Mouse (Mus musculus): ENCODE measurements around the gene Llgl2.
A peak's percentile ranks its signal among the peaks of the same experiment; 100 is the strongest.

The Llgl2 gene

DNA sequence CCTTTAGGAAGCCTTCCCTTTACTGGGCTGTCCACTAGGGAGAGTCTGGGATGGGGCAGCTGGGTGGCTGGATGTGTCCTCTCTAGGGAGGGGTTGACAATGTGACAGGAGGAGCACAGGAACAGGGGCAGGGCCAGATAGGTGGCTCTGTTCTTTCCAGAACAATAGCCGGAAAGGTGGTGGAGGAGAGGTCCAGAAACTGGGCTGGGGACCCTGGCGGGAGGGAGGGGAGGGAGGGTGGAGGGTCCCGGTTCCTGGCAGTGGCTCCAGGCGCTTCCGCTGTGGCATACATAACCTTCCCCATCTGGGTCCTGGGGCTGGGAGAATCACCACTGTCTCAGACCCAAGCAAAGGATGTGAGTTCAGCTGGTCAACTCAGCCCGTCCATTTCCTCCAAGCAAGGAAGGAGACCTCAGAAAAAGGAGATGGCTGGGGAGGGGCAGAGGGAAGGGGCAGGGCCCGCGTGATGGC, 14.5 kb upstream of the Llgl2 start:
- DNase-seq = no peak

GRCm38 (mm10) chr11:115810377-115810776, 13.5 kb upstream of the Llgl2 start:
- no peak for DNase-seq

GRCm38 (mm10) chr11:115811381-115812093, 12.3 kb upstream of the Llgl2 start:
- DNase-seq = no peak

DNA sequence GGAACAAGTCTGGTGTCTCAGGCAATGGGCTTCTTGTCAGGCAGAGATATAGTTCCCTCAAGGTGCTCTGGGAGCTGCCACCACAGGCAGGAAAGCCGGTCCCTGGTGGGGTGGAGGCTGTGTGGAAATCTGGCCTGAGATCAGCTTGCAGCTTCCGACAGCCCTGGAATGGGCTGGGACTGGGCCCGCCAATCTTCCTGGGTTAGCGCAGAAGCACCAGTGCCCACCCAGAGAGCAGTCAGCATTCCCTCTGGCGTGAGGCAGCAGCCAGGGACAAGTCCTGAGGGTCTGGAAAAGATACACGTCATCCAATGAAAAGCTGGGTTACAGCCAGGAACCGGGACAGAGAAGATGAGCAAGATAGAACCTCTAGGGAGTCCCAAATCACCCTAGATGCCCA, 11.8 kb upstream of the Llgl2 start:
- no peak for DNase-seq

GRCm38 (mm10) chr11:115812533-115813420, 11.1 kb upstream of the Llgl2 start:
- DNase-seq = peak; percentile 66

DNA sequence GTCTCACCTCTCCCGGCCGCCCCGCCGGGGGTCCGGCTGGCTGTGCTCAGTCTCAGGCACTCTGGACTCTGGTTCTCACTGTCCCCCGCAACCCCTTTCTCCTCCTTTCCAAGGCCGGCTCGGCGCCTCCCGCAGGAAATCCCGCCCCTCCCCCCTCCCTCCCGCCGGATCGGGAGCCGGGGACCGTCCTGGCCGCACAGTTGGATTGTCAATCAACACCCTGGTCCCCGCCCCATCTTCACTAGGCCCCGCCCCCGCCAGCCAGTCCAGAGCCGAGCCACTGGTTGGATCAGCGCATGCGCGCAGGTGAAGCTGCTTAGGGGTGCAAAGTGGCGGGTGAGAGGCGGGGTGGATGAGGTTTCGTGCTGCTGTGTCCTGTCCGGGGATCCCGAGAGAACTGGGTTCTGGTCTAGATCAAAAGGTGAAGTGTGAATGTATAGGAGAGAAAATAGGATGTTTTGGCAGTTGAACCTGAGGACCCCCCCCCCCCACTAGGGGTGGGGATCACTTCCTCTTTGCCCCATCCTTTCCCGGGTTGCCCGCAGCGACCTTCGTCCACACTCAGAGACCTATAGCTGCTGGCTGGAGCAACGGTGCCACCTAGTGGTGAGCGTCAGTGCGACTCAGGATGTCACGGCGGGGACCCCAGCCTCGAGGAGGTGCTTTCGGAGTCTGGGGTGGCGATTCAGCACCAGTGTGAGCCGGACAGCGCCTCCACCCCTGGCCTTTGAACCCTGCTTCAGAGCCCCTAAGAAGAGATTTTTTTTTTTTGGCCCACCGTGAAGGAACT, 10.1 kb upstream of the Llgl2 start, which contains the start of gene Caskin2:
Gene Caskin2 (minus strand): TSS at position 133 of the 790 bp plus-strand sequence.
- peak; percentile 98 for DNase-seq

GRCm38 (mm10) chr11:115814605-115815450, 9.0 kb upstream of the Llgl2 start, which contains the start of gene Tsen54:
Gene Tsen54, plus strand, starts transcription at chr11:115814724.
- peak; percentile 88 for DNase-seq

- DNase-seq = no peak
These were observed 6.5 kb upstream of the Llgl2 start for GRCm38 (mm10) chr11:115817331-115817730.

GRCm38 (mm10) chr11:115819915-115820623, 3.8 kb upstream of the Llgl2 start:
- no peak for DNase-seq

GRCm38 (mm10) chr11:115821001-115821400, 2.8 kb upstream of the Llgl2 start:
- no peak for DNase-seq

- no peak for DNase-seq
These were observed 964 bp downstream of the Llgl2 start for GRCm38 (mm10) chr11:115824813-115825212.

DNA sequence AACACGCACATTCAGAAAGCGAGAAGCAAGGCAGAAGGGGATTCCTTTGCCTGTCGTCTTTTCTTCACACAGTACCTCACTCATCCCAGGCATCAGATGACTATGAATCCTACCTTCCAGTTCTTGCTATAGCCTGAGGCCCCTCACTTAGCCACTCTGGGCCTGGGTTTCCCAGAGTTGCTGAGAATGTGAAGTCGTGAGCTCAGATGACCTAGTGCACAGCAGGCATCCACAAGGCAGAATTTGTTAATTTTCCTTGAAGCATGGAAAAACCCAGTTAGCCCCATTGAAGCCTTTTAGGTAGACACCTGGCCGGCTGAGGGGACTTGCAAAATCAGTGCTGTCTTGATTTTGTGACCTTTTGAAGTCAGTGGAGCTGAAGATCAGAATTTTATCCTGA, 2.6 kb downstream of the Llgl2 start:
- DNase-seq = no peak

GRCm38 (mm10) chr11:115827624-115828023, 3.8 kb downstream of the Llgl2 start:
- no peak for DNase-seq

- DNase-seq = no peak
These were observed 5.2 kb downstream of the Llgl2 start for GRCm38 (mm10) chr11:115829036-115829435.

GRCm38 (mm10) chr11:115830550-115831325, 6.9 kb downstream of the Llgl2 start:
- DNase-seq = peak; percentile 32

DNA sequence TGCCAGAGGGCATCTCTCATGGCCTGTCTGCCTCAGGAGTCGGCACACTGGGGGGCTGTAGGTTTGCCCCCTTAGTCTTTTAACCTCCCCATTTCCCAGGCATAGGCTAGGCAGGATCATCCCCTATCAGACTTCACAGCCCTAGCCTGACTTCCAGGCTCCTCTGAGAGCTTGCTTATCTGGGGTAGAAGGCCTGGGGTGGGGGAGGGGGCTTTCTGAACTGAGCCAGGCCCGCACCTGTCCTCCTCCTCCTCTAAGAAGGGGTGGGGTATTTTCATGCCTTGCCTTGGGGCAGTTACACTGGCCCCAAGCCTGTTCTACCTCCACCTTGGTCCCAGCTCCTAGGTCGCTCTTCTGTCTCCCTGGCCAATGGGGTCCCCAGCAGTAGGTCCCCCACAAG, 7.7 kb downstream of the Llgl2 start:
- no peak for DNase-seq

DNA sequence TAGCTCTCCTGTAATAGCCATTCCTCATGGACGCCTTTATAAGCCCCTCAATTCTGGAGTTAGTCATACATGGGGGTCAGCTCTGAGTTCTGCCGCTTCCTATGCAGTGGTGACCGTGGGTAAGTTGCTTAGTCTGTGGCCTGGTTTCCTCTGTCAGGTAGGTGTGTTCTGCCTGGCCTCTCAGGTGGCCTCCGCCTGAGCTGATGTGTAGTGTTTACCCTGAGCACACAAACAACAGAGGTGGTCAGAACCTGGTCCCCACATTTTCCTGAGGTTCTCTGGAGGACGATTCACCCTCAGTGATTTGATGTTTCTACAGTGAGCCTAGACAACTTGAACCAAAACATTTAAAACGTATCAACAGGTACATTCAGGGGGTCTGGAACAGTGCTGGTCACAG, 8.2 kb downstream of the Llgl2 start:
- no peak for DNase-seq

DNA sequence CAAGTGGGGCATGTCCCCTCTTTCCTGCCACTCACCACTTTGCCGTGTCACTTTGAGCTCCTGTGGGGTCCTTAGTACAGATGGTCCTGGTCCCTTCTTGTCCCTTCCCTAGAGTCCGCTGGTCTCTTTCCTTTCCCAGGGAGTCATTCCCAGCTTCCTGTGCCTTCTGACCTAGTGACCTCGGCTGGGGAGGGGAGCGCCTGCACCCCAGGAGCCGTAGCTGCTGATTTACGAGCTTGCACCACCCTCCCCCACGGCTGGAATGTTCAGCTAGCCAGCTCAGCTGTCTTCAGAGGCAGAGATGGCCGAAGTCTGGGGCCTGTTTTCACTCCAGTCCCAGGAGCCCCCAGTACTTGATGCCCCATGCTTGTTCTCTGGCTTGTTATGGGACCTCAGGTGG, 8.7 kb downstream of the Llgl2 start:
- DNase-seq = peak; percentile 83

- DNase-seq = peak; percentile 55
These were observed 9.2 kb downstream of the Llgl2 start for GRCm38 (mm10) chr11:115833021-115833513.

- DNase-seq = no peak
These were observed 10.2 kb downstream of the Llgl2 start for GRCm38 (mm10) chr11:115834033-115834432.
